Mouse (Mus musculus) megakaryocyte, embryonic 14.5 days (primary cell): ENCODE data around the gene Il5.

Experiments
- FLI1 ChIP-seq: IDR thresholded peaks from 2 replicates; pipeline ENCODE4 v1.6.1; 2012; ENCODE audit warnings: low read length, inconsistent platforms, mixed read lengths
- GATA1 ChIP-seq: IDR thresholded peaks from 3 replicates; pipeline ENCODE4 v1.6.1; 2012; ENCODE audit warnings: mixed read lengths, low read length, inconsistent platforms, borderline replicate concordance

DNA sequence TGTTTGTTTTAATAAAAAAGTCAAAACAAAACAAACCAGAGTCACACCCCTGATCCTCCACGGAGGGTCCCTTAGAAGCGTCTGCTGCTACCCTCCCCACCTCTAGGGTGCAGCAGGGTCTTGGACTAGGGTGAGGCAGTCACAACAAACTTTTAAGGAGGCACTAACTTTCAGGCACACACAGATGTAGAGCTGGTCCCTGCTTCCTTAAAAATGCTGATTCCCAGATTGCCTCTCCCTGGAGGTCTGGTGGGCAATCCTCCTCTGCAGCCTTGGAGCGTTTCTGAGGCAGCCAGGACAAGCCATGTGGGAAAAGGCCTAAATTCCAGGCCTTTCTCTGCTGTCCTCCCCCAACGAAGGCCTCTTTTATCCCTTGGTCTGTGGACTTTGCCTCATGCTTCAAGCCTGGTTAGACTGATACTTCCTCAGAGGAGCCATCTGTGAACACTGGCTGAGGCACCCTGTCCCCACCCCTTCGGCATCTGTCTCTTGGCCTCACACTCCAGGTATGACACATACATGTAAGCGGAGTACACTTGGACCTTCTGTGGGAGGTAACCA, 38.3 kb downstream of the Il5 start:
- no peak for TF ChIP-seq GATA1
- no peak for TF ChIP-seq FLI1
